23 mouse cellular contexts compared by ENCODE assay signal in the genomic region with DNA sequence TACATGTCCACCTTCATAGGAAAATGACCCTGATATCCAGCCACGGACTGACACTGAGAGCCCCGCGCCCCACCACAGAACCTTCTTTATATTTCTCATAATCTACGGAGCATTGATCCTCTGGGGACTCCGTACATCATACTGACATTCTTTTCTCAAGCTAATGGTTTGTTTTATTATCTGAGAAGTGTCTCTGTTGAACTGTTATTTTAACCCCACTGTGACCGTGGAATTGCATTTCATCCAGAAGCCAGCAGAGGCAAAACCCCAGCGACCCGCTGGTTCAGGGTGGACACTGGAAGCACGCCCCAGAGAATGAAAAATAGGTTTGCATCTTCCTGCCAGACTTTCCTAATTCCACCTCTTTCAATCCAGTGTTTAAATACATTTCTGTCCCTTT.
A peak's percentile ranks its signal among the peaks of the same experiment; 100 is the strongest.
DNase-seq lines count a peak whose midpoint lies in the region; ATAC-seq and TF ChIP-seq lines count a peak whose summit lies in the region.
"Had no signal": no experiment of that assay in that cellular context is flagged by ENCODE, and none has a peak within 500 bp of the region (broad histone marks: within the 10 kb centered on the region; RNA-seq: fewer than 3 reads in every experiment).

No protein-coding gene starts in this region.

- H3K27me3 ChIP-seq in hindbrain, embryonic 11.5 days (ENCODE audit: control insufficient read depth, insufficient read depth, low read length): no peaks in the 10 kb centered on the region; the same call in 1 of the 2 replicates
- H3K27me3 ChIP-seq in hindbrain, embryonic 16.5 days (replicated peaks; ENCODE audit: control insufficient read depth, insufficient read depth, low read length): peaks cover 4% of the 10 kb centered on the region
- peaks cover 16% of the 10 kb centered on the region; the same call in 1 of the 2 replicates for H3K27me3 ChIP-seq in midbrain, embryonic 11.5 days (ENCODE audit: control insufficient read depth, insufficient read depth, low read length)
- H3K27me3 ChIP-seq in midbrain, embryonic 15.5 days (replicated peaks): peaks cover 20% of the 10 kb centered on the region
- no peaks in the 10 kb centered on the region for H3K27me3 ChIP-seq in hindbrain, postnatal 0 days (ENCODE audit: insufficient read depth, low read length)
- H3K27me3 ChIP-seq: megakaryocyte, embryonic 14.5 days had no signal

- no peak overlapping the region for H3K4me3 ChIP-seq in hindbrain, embryonic 11.5 days (ENCODE audit: low read depth, low read length)
- H3K4me3 ChIP-seq in hindbrain, embryonic 16.5 days (ENCODE audit: low read length): no peak overlapping the region
- H3K4me3 ChIP-seq in midbrain, embryonic 11.5 days (ENCODE audit: low read depth, low read length): no peak overlapping the region
- H3K4me3 ChIP-seq in midbrain, embryonic 15.5 days: no peak overlapping the region
- no peak overlapping the region for H3K4me3 ChIP-seq in hindbrain, postnatal 0 days (ENCODE audit: low read length)
- H3K4me3 ChIP-seq: embryonic facial prominence, embryonic 13.5 days; liver, embryonic 13.5 days; megakaryocyte, embryonic 14.5 days; neural tube, embryonic 13.5 days had no signal

- no peak overlapping the region for H3K27ac ChIP-seq in hindbrain, embryonic 11.5 days (ENCODE audit: low read depth, low read length)
- H3K27ac ChIP-seq in hindbrain, embryonic 16.5 days (ENCODE audit: low read depth, low read length): no peak overlapping the region
- H3K27ac ChIP-seq in midbrain, embryonic 11.5 days (ENCODE audit: low read depth, low read length): no peak overlapping the region
- H3K27ac ChIP-seq in midbrain, embryonic 15.5 days: no peak overlapping the region
- no peak overlapping the region for H3K27ac ChIP-seq in hindbrain, postnatal 0 days
- H3K27ac ChIP-seq: embryonic facial prominence, embryonic 13.5 days; liver, embryonic 13.5 days; neural tube, embryonic 13.5 days had no signal

- WGBS in hindbrain, embryonic 11.5 days: 27% methylated on average over 9 of the region's 9 CpGs
- 35% methylated on average over 9 of the region's 9 CpGs for WGBS in hindbrain, embryonic 16.5 days
- WGBS in midbrain, embryonic 11.5 days: 55% methylated on average over 9 of the region's 9 CpGs
- WGBS in midbrain, embryonic 15.5 days: 50% methylated on average over 9 of the region's 9 CpGs
- WGBS in hindbrain, postnatal 0 days: 40% methylated on average over 9 of the region's 9 CpGs

- ATAC-seq in hindbrain, embryonic 11.5 days (ENCODE audit: low FRiP score): no peak
- no peak for ATAC-seq in hindbrain, embryonic 16.5 days
- no peak for ATAC-seq in midbrain, embryonic 11.5 days (ENCODE audit: low FRiP score)
- no peak for ATAC-seq in midbrain, embryonic 15.5 days (replicated peaks)
- ATAC-seq in hindbrain, postnatal 0 days: no peak
- ATAC-seq: forebrain, embryonic 14.5 days; intestine, postnatal 0 days had no signal

- TF ChIP-seq CTCF in hindbrain, postnatal 0 days (IDR thresholded peaks at IDR 0.05; ENCODE audit: low read depth): no peak

- no peaks in the 10 kb centered on the region for H3K36me3 ChIP-seq in hindbrain, embryonic 11.5 days (ENCODE audit: control insufficient read depth, insufficient read depth, low read length)
- H3K36me3 ChIP-seq in hindbrain, embryonic 16.5 days (ENCODE audit: control insufficient read depth, insufficient read depth, low read length): no peaks in the 10 kb centered on the region
- H3K36me3 ChIP-seq in midbrain, embryonic 11.5 days (ENCODE audit: control insufficient read depth, insufficient read depth, low read length): no peaks in the 10 kb centered on the region
- no peaks in the 10 kb centered on the region for H3K36me3 ChIP-seq in midbrain, embryonic 15.5 days (replicated peaks)
- no peaks in the 10 kb centered on the region for H3K36me3 ChIP-seq in hindbrain, postnatal 0 days (ENCODE audit: insufficient read depth, low read length)
- H3K36me3 ChIP-seq: embryonic facial prominence, embryonic 13.5 days; liver, embryonic 13.5 days; neural tube, embryonic 13.5 days had no signal

- H3K9ac ChIP-seq in hindbrain, embryonic 11.5 days (ENCODE audit: low read depth, low read length): no peak overlapping the region
- H3K9ac ChIP-seq in hindbrain, embryonic 16.5 days (ENCODE audit: low read depth, low read length): no peak overlapping the region
- H3K9ac ChIP-seq in midbrain, embryonic 11.5 days (ENCODE audit: low read length): no peak overlapping the region
- no peak overlapping the region for H3K9ac ChIP-seq in midbrain, embryonic 15.5 days
- H3K9ac ChIP-seq in hindbrain, postnatal 0 days (replicated peaks; ENCODE audit: low read length): no peak overlapping the region
- H3K9ac ChIP-seq: embryonic facial prominence, embryonic 13.5 days; liver, embryonic 13.5 days; neural tube, embryonic 13.5 days had no signal

- peak; percentile 27 for DNase-seq in hindbrain, embryonic 11.5 days (ENCODE audit: low spot score)
- peak; percentile 84 for DNase-seq in midbrain, embryonic 11.5 days (ENCODE audit: low spot score, missing footprints)
- peak; percentile 36 for DNase-seq in embryo, embryonic 9.5 days (ENCODE audit: extremely low spot score)
- DNase-seq in hindbrain, postnatal 0 days (ENCODE audit: low spot score): peak; percentile 2
- DNase-seq in frontal cortex, postnatal 10 days (ENCODE audit: low spot score in 2 of 2): no peak
- DNase-seq in adrenal gland, adult 2 months: no peak
- DNase-seq: adrenal gland, postnatal 25 days; cerebellum, adult 8-10 months; cerebellum, postnatal 36 days; gastrocnemius, postnatal 10 days; kidney, postnatal 36 days; liver, embryonic 13.5 days; lung, adult 2 months; lung, postnatal 36 days; thymus, postnatal 14 days had no signal

- no peaks in the 10 kb centered on the region; the same call in 1 of the 2 replicates for H3K4me1 ChIP-seq in hindbrain, embryonic 11.5 days (replicated peaks; ENCODE audit: control insufficient read depth, insufficient read depth, low read length)
- H3K4me1 ChIP-seq in hindbrain, embryonic 16.5 days (ENCODE audit: control insufficient read depth, insufficient read depth, low read depth, low read length): peaks cover 2% of the 10 kb centered on the region; the same call in 1 of the 2 replicates
- H3K4me1 ChIP-seq in midbrain, embryonic 11.5 days (ENCODE audit: control insufficient read depth, insufficient read depth, low read length): peaks cover 11% of the 10 kb centered on the region
- H3K4me1 ChIP-seq in midbrain, embryonic 15.5 days: peaks cover 19% of the 10 kb centered on the region
- no peaks in the 10 kb centered on the region for H3K4me1 ChIP-seq in hindbrain, postnatal 0 days (ENCODE audit: insufficient read depth, low read length)
- H3K4me1 ChIP-seq: liver, embryonic 13.5 days had no signal

- H3K9me3 ChIP-seq in hindbrain, embryonic 11.5 days (ENCODE audit: control insufficient read depth, low read length): no peaks in the 10 kb centered on the region
- no peaks in the 10 kb centered on the region for H3K9me3 ChIP-seq in hindbrain, embryonic 16.5 days (ENCODE audit: control insufficient read depth, low read length)
- no peaks in the 10 kb centered on the region for H3K9me3 ChIP-seq in midbrain, embryonic 11.5 days (ENCODE audit: control insufficient read depth, low read length)
- H3K9me3 ChIP-seq in midbrain, embryonic 15.5 days: no peaks in the 10 kb centered on the region
- no peaks in the 10 kb centered on the region for H3K9me3 ChIP-seq in hindbrain, postnatal 0 days (ENCODE audit: low read length)
- H3K9me3 ChIP-seq: embryonic facial prominence, embryonic 13.5 days; liver, embryonic 13.5 days; neural tube, embryonic 13.5 days had no signal

- H3K4me2 ChIP-seq in hindbrain, embryonic 11.5 days (replicated peaks; ENCODE audit: low read depth, low read length): no peak overlapping the region
- H3K4me2 ChIP-seq in hindbrain, embryonic 16.5 days (ENCODE audit: low read length): no peak overlapping the region
- no peak overlapping the region for H3K4me2 ChIP-seq in midbrain, embryonic 11.5 days
- no peak overlapping the region for H3K4me2 ChIP-seq in midbrain, embryonic 15.5 days
- H3K4me2 ChIP-seq in hindbrain, postnatal 0 days (ENCODE audit: low read depth, low read length): no peak overlapping the region
- H3K4me2 ChIP-seq: embryonic facial prominence, embryonic 13.5 days; heart, embryonic 11.5 days; liver, embryonic 13.5 days; neural tube, embryonic 13.5 days had no signal

Comparison
In these comparisons a context has a peak if more than half of its experiments do, and no peak if none do; other contexts are left out.
1. DNase-seq: peak in hindbrain, embryonic 11.5 days (single experiment), midbrain, embryonic 11.5 days (single experiment), embryo, embryonic 9.5 days (single experiment) and hindbrain, postnatal 0 days (single experiment); none in frontal cortex, postnatal 10 days (0 of 2) and adrenal gland, adult 2 months (single experiment).